Comparison of ENCODE assay signal across 19 mouse cellular contexts in genomic region chr15:11572063-11572462, GRCm38 (mm10).
DNase-seq lines count a peak whose midpoint lies in the region; ATAC-seq lines count a peak whose summit lies in the region.
"Had no signal": no experiment of that assay in that cellular context is flagged by ENCODE, and none has a peak within 500 bp of the region (broad histone marks: within the 10 kb centered on the region; RNA-seq: fewer than 3 reads in every experiment).

No protein-coding gene starts in this region.

- H3K4me1 ChIP-seq in kidney, embryonic 14.5 days (ENCODE audit: control insufficient read depth, insufficient read depth, low read length) = no peaks in the 10 kb centered on the region
- no peaks in the 10 kb centered on the region for H3K4me1 ChIP-seq in midbrain, embryonic 16.5 days (ENCODE audit: control insufficient read depth, insufficient read depth, low read length)
- H3K4me1 ChIP-seq: forebrain, embryonic 13.5 days; hindbrain, embryonic 10.5 days; midbrain, embryonic 15.5 days; neural tube, embryonic 13.5 days had no signal

- DNase-seq in adrenal gland, adult 2 months = peak; percentile 29
- DNase-seq in adrenal gland, postnatal 4 days (ENCODE audit: low spot score in 2 of 2) = no peak
- peak; percentile 36 for DNase-seq in kidney, adult 18-20 months
- peak; percentile 37 to 42 for DNase-seq in kidney, adult 8-10 months
- DNase-seq in kidney, postnatal 25 days = peak; percentile 68 to 72
- DNase-seq in ovary, adult 18-20 months (ENCODE audit: low spot score) = no peak
- DNase-seq: cerebellum, adult 8-10 months; gastrocnemius, postnatal 36 days; heart, adult 2 months; layer of hippocampus, postnatal 36 days had no signal

- H3K9ac ChIP-seq in kidney, embryonic 14.5 days (ENCODE audit: low read depth, low read length) = no peak overlapping the region
- no peak overlapping the region for H3K9ac ChIP-seq in midbrain, embryonic 16.5 days (ENCODE audit: low read depth, low read length)
- H3K9ac ChIP-seq: forebrain, embryonic 13.5 days; midbrain, embryonic 15.5 days; neural tube, embryonic 13.5 days had no signal

- no peaks in the 10 kb centered on the region for H3K36me3 ChIP-seq in kidney, embryonic 14.5 days (ENCODE audit: control insufficient read depth, insufficient read depth, low read length)
- no peaks in the 10 kb centered on the region for H3K36me3 ChIP-seq in midbrain, embryonic 16.5 days (ENCODE audit: control insufficient read depth, insufficient read depth, low read length)
- H3K36me3 ChIP-seq: hindbrain, embryonic 10.5 days; midbrain, embryonic 15.5 days; neural tube, embryonic 13.5 days had no signal

- no peak for ATAC-seq in kidney, embryonic 14.5 days (ENCODE audit: low FRiP score, low TSS enrichment)
- no peak for ATAC-seq in midbrain, embryonic 16.5 days
- ATAC-seq: forebrain, embryonic 13.5 days; hindbrain, postnatal 0 days; intestine, embryonic 16.5 days; midbrain, embryonic 15.5 days had no signal

- H3K9me3 ChIP-seq in kidney, embryonic 14.5 days (ENCODE audit: control insufficient read depth, low read length) = no peaks in the 10 kb centered on the region
- H3K9me3 ChIP-seq in midbrain, embryonic 16.5 days (replicated peaks; ENCODE audit: control insufficient read depth, low read length, poor library complexity, severe bottlenecking) = no peaks in the 10 kb centered on the region
- H3K9me3 ChIP-seq: forebrain, embryonic 13.5 days; hindbrain, embryonic 10.5 days; midbrain, embryonic 15.5 days; neural tube, embryonic 13.5 days had no signal

- H3K4me3 ChIP-seq in kidney, embryonic 14.5 days (ENCODE audit: low read length) = no peak overlapping the region
- no peak overlapping the region for H3K4me3 ChIP-seq in midbrain, embryonic 16.5 days (ENCODE audit: low read depth, low read length)
- H3K4me3 ChIP-seq: forebrain, embryonic 13.5 days; heart, adult 2 months; hindbrain, embryonic 10.5 days; midbrain, embryonic 15.5 days; myocyte; neural tube, embryonic 13.5 days had no signal

- H3K27ac ChIP-seq in kidney, embryonic 14.5 days (ENCODE audit: low read depth, low read length) = no peak overlapping the region
- no peak overlapping the region for H3K27ac ChIP-seq in midbrain, embryonic 16.5 days (ENCODE audit: low read length)
- H3K27ac ChIP-seq: forebrain, embryonic 13.5 days; heart, adult 2 months; hindbrain, embryonic 10.5 days; hindbrain, postnatal 0 days; midbrain, embryonic 15.5 days; neural tube, embryonic 13.5 days had no signal

- H3K4me2 ChIP-seq in kidney, embryonic 14.5 days (replicated peaks; ENCODE audit: low read depth, low read length) = no peak overlapping the region
- H3K4me2 ChIP-seq in midbrain, embryonic 16.5 days (ENCODE audit: low read length) = no peak overlapping the region
- H3K4me2 ChIP-seq: forebrain, embryonic 13.5 days; midbrain, embryonic 15.5 days; neural tube, embryonic 13.5 days had no signal

- 80% methylated on average over 4 of the region's 4 CpGs for WGBS in kidney, embryonic 14.5 days
- 95% methylated on average over 4 of the region's 4 CpGs for WGBS in midbrain, embryonic 16.5 days

- H3K27me3 ChIP-seq in kidney, embryonic 14.5 days (ENCODE audit: control insufficient read depth, insufficient read depth, low read length) = no peaks in the 10 kb centered on the region
- no peaks in the 10 kb centered on the region for H3K27me3 ChIP-seq in midbrain, embryonic 16.5 days (ENCODE audit: control insufficient read depth, insufficient read depth, low read depth, low read length)
- H3K27me3 ChIP-seq: forebrain, embryonic 13.5 days; midbrain, embryonic 15.5 days; neural tube, embryonic 13.5 days had no signal

Comparison
In these comparisons a context has a peak if more than half of its experiments do, and no peak if none do; other contexts are left out.
1. DNase-seq: peak in adrenal gland, adult 2 months (single experiment), kidney, adult 18-20 months (single experiment), kidney, adult 8-10 months (2 of 2) and kidney, postnatal 25 days (2 of 2); none in adrenal gland, postnatal 4 days (0 of 2) and ovary, adult 18-20 months (single experiment).